Mouse (Mus musculus) liver, adult 2 months (tissue): Measurements from ENCODE around the gene Frmd4a. TPM values are rescaled to one million over a fixed set of nuclear protein-coding genes. Genes with fewer than 3 reads are reported as not detected.
A peak's percentile ranks its signal among the peaks of the same experiment; 100 is the strongest.

ENCODE experiments used
- DNase-seq: peaks from one replicate; pipeline ENCODE4 v3.0.0-alpha.2; 2011; ENCODE audit warnings: low read depth, low spot score; ENCODE audit errors: extremely low read depth
- H3K27ac ChIP-seq: fragments of 200-500 bp; replicated peaks from 2 replicates; pipeline ENCODE4 v1.5.1; 2012; ENCODE audit warnings: low read depth, mild to moderate bottlenecking, control low read depth, inconsistent platforms, low read length; ENCODE audit not compliant: insufficient read depth
- H3K27me3 ChIP-seq: fragments of 200-500 bp; 2 replicates; pipeline ENCODE4 v1.6.1; 2012; ENCODE audit warnings: mild to moderate bottlenecking, moderate library complexity, low read length, inconsistent platforms; ENCODE audit not compliant: control insufficient read depth, insufficient read depth
- H3K36me3 ChIP-seq: fragments of 200-500 bp; 2 replicates; pipeline ENCODE4 v1.6.1; 2012; ENCODE audit warnings: low read length, inconsistent platforms; ENCODE audit not compliant: control insufficient read depth, insufficient read depth
- H3K4me1 ChIP-seq: fragments of 200-500 bp; 2 replicates; pipeline ENCODE4 v1.6.1; 2011; ENCODE audit warnings: low read length; ENCODE audit not compliant: control insufficient read depth, insufficient read depth
- H3K4me3 ChIP-seq: fragments of 200-500 bp; 2 replicates; pipeline ENCODE4 v1.5.1; 2011; ENCODE audit warnings: low read depth, mild to moderate bottlenecking, control low read depth, low read length, moderate library complexity; ENCODE audit not compliant: insufficient read depth
- H3K79me2 ChIP-seq: fragments of 200-500 bp; 2 replicates; pipeline ENCODE4 v1.6.1; 2012; ENCODE audit warnings: inconsistent platforms, mild to moderate bottlenecking, low read length, moderate library complexity; ENCODE audit not compliant: control insufficient read depth, insufficient read depth
- H3K9ac ChIP-seq: fragments of 200-500 bp; 2 replicates; pipeline ENCODE4 v1.6.1; 2012; ENCODE audit warnings: low read depth, mild to moderate bottlenecking, control low read depth, inconsistent platforms, low read length
- CTCF ChIP-seq: fragments of 200-500 bp; IDR thresholded peaks from 2 replicates; pipeline ENCODE4 v1.5.1; 2011; ENCODE audit warnings: low read depth, low read length, control low read depth
- POLR2A ChIP-seq: fragments of 200-500 bp; IDR thresholded peaks from 2 replicates; pipeline ENCODE4 v1.6.1; 2011; ENCODE audit warnings: low read length, control low read depth; ENCODE audit not compliant: insufficient read depth; ENCODE audit errors: extremely low read depth
- WGBS: fragments of 180-500 bp; shearing (Covaris S2); methylation state at CpG from one replicate; pipeline ENCODE4 v1.1.7; 2018; 5-methylcytosine and 5-hydroxymethylcytosine counted together
- polyA plus RNA-seq: library from polyadenylated mRNA; depleted of rRNA; stranded (reverse); fragments of >200 nt; gene quantifications from 2 replicates; pipeline ENCODE4 v1.2.3, GENCODE M21; 2012
- total RNA-seq: library from RNA; depleted of rRNA; stranded (reverse); fragments of >200 nt; gene quantifications from 2 replicates; pipeline ENCODE4 v1.2.3, GENCODE M21; 2014

The Frmd4a gene
- total and polyA plus RNA-seq, 2 experiments: 2.1 to 3.1 TPM

DNA sequence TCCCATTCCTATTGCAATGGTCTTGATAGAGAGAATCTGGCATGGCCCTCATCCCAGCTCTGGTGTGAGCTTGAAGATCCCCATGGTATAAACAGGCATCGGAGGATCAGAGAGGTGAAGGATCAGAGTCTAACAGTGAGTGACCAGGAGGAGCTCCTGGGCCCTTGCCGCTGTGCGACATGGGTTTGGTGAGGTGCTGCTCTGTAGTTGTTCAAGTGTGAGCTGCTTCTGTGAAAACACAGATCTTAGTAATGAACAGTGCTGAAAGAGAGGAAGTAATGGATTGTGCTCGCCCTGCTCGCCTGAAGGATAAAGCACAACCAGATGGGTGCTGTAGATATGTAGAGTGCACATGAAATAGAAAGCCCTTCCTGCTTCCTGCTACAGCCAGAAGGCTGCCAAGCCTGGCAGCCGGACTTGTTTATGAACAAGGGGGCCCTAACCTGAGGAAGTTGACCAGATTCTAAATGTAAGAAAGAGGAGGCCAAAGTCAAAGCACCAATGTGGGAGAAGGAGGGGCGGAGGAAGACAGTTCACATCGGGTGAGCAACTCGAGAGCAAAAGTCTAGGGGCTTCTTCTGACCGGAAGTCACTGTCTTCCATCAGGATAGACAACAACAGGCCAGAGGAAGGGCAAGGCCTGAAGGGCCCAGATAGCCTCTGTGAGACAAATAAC, 552.8 kb downstream of the Frmd4a start:
- Histone ChIP-seq H3K9ac (peak overlapping the region; percentile 12; the same call in 1 of the 2 replicates), H3K4me3 (no peak overlapping the region), H3K4me1 (peaks cover 16% of the 10 kb centered on the region), H3K79me2 (no peaks in the 10 kb centered on the region), H3K36me3 (peaks cover 5% of the 10 kb centered on the region; the same call in 1 of the 2 replicates), H3K27me3 (no peaks in the 10 kb centered on the region), H3K27ac (peak overlapping the region; percentile 66)
- DNase-seq: peak; percentile 39
- TF ChIP-seq CTCF: no peak
- TF ChIP-seq POLR2A: no peak
- 67% methylated on average over 10 of the region's 10 CpGs for WGBS

DNA sequence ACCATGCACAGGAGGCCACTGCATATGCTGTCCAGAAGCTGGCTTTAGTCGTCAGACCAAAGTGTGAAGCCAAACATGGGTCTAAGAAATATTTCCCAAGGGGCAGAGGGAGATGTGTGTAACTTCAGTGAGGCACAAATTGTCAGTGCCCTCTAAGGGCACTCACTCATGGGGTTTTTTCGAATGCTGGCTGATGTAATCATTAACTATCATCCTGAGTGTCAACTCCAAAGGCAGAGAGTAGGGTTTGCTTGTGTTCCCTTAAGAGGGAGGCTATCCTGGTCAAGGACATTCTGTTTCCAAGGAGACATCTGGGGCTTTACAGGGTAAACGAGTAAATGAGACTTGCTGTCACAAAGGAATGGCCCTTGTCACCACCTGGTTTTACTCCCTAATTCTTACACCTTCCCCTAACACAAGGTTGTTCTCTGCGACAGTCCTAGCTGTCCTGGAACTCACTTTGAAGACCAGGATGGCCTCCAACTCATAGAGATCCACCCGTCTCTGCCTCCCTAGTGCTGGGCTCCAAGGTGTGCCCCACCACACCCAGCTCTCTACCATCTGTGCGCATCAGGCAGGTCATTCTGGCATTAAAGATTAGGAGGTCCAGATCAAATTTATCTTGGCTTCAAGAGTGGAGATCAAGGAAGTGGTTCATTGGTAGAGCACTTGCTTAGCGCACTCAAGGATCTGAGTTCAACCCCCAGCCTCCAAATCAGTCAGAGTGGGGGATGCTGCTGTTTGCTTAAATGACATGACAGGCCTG, 555.2 kb downstream of the Frmd4a start:
- DNase-seq: peak; percentile 34
- Histone ChIP-seq H3K4me3 (no peak overlapping the region), H3K27ac (peak overlapping the region; percentile 5), H3K4me1 (peaks cover 16% of the 10 kb centered on the region), H3K9ac (no peak overlapping the region), H3K27me3 (no peaks in the 10 kb centered on the region), H3K79me2 (no peaks in the 10 kb centered on the region), H3K36me3 (peaks cover 14% of the 10 kb centered on the region; the same call in 1 of the 2 replicates)
- WGBS: 39% methylated on average over 7 of the region's 7 CpGs
- TF ChIP-seq POLR2A (no peak), CTCF (no peak)

DNA sequence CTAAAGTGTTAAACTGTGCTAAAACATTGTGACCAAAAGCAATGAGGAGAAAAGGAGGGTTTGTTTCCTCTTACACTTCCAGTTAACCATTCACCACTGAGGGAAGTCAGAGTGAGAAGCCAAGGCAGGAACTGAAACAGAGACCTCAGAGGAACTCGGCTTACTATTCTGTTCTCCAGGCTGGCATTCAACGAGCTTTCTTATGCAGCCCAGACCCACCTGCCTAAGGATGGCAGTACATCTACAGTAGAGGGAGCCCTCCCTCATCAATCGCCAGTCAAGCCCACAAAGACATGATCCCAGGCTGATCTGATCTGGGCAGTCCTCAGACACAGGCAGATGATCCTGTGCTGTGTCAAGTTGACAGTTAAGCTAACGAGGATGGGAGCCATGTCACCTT, 555.9 kb downstream of the Frmd4a start:
- Histone ChIP-seq H3K27ac (0 out of 2 replicates have a peak overlapping the region, but pooled peaks have one; percentile 3), H3K4me1 (peaks cover 16% of the 10 kb centered on the region), H3K4me3 (no peak overlapping the region), H3K9ac (no peak overlapping the region), H3K27me3 (no peaks in the 10 kb centered on the region), H3K36me3 (peaks cover 14% of the 10 kb centered on the region; the same call in 1 of the 2 replicates), H3K79me2 (no peaks in the 10 kb centered on the region)
- WGBS: 49% methylated on average over 4 of the region's 4 CpGs
- DNase-seq: no peak
- TF ChIP-seq POLR2A (no peak), CTCF (no peak)

DNA sequence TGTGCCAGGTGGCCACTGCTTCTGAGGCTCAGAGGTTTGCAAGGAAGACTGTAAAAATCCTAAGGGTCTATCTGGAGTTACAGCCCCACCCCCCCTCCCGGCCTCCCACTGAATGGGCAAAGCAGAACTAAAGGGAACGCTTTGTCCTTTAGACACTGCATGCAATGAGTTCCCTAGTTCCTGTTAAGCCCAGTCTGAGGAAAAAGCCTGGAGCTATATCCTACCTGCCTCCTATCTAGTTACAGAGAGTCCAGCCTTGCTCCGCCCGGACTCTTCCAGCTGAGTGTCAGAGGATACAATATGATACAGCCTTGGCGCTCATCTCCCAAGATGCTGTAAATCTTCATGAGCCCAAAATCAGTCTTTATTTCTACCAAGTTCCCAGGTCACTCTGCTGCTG, 556.7 kb downstream of the Frmd4a start:
- H3K4me1 ChIP-seq: peaks cover 16% of the 10 kb centered on the region
- no peaks in the 10 kb centered on the region for H3K79me2 ChIP-seq
- WGBS: 93% methylated on average over 5 of the region's 5 CpGs
- H3K27ac ChIP-seq: no peak overlapping the region
- H3K4me3 ChIP-seq: no peak overlapping the region
- no peak overlapping the region for H3K9ac ChIP-seq
- no peak for TF ChIP-seq CTCF
- TF ChIP-seq POLR2A: no peak
- peaks cover 14% of the 10 kb centered on the region; the same call in 1 of the 2 replicates for H3K36me3 ChIP-seq
- no peak for DNase-seq
- H3K27me3 ChIP-seq: no peaks in the 10 kb centered on the region

DNA sequence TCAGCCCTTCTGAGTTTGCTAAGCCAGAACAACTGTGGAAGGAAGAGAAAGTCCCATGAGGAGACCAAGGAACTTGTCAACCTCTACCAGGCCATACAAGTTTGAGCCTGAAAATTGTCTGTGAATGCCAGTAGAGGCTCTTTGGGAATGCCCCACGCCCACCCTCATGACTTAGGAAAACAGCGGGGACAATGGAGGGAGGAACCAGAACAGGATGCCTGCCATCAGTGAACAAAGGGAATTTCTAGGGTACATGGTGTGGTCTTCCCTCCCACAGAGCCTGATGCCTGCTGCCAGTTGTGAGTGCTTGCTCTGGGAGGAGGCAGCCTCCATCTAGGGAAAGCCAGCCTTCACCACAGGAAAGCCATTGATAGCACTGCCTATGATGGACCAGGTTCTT, 557.6 kb downstream of the Frmd4a start:
- Histone ChIP-seq H3K27ac (no peak overlapping the region), H3K36me3 (peaks cover 14% of the 10 kb centered on the region; the same call in 1 of the 2 replicates), H3K9ac (no peak overlapping the region), H3K79me2 (no peaks in the 10 kb centered on the region), H3K4me1 (peaks cover 17% of the 10 kb centered on the region), H3K4me3 (no peak overlapping the region), H3K27me3 (no peaks in the 10 kb centered on the region)
- TF ChIP-seq POLR2A (no peak), CTCF (no peak)
- WGBS: 85% methylated on average over 2 of the region's 2 CpGs
- no peak for DNase-seq
